Mouse (Mus musculus): ENCODE results near the gene Fam198a.

Fam198a gene

GRCm38 (mm10) chr9:121950418-121951113 is at the start of gene Fam198a:
Gene Fam198a (plus strand): TSS chr9:121950988.
- DNase-seq, result no peak

DNA sequence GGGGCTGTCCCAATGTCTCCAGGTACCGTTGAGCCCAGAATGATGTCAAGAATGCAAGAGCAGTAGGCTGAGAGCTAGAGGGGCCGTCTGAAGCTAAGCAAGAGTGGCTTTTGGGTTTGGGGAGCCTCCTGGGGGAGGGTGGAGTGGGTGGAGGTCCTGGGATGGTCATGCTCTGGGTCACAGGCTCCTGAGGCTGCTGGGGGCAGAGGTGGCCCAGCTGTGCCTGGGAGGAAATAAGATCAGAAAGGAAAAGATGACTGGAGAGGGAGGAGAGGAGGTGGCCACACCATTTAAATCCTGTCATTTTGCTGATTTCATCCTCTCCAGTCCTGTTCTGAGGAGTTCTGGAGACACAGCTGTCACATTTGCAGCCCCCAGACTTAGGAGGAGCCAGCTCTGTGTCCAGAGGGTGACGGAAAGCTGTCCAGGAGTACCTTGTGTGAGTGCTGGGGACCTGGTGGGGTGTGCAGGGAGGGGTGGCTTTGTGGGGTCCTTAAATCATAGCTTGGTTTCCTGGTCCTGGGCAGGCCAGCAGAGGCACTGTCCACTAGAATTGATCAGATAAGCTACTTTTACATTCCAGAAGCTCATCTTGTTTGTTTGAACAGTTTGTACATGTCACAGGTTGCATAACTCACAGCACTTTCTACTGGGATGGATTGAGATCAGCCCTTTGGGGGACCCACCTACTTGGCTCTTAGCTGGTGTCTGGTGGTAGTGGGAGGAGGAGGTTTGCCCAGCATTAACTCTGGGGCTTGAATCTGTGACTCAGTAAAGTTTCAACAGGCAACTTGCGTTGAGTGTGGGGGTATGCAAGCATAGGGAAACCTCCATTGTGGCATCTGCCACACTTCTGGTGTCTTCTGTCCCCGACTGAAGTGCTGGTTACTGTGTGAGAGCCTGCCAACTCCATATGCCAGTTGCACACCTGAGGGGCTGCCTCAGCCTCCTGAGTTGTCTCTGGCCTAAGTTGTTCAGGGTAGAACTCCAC is 48.8 kb upstream of the Fam198a start:
- no peak for DNase-seq

DNA sequence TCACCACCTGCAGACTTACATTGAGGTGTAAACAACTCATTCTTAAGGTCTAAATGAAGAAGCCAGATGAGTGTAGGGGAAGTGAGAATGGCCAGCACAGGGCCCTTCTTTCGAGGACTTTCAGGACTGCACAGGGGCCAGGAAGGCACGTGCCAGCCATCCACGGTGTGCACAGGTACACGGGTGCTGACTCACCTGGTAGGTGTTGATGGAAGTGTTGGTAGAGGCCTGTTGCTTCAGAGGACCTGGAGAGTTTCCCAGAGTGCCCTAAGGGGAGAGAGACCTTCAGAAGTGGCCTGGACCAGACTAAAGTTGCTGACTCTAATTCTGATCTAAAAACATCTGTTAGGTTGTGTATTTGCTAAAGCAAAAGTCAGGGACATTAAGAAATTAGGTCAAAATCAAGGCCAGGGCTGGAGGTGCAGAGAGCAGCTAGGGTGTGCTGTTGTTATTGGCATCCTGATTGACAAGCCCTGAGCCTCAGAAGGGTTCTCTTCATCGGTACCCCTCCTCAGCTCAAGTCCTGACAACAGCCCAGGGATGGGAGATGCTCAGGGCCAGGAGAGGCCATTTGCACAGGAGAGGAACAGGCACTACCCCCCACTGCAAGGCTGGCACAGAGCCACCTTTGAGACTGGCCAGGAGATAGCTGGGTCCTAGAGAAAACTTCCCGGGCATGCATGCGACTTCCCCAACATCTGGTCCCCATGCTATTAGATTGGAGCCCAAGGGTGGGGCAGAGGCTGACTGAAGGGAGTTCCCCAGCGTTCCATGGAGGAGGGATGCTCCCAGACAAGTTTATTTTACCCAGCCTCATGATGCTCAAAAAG is 47.1 kb upstream of the Fam198a start:
- no peak for DNase-seq

- DNase-seq, result no peak
These were observed 46.5 kb upstream of the Fam198a start for GRCm38 (mm10) chr9:121904319-121904718.

DNA sequence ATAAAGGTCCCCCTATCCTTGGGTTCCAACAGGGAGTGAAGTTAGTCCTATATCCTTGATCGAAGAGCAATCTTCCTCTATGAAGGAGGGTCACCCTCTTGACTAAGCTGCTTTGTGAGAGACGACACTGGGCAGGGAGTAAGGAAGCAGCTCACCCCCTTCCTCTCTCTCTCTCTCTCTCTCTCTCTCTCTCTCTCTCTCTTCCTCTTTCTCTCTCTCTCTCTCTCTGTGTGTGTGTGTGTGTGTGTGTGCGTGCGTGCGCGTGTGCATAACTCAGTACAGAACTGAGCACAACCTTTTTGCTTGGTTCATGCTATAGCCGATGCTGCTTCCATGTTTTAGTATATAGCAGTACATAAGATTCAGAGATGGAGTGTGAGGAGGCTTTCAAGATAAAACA is 45.8 kb upstream of the Fam198a start:
- no peak for DNase-seq

DNA sequence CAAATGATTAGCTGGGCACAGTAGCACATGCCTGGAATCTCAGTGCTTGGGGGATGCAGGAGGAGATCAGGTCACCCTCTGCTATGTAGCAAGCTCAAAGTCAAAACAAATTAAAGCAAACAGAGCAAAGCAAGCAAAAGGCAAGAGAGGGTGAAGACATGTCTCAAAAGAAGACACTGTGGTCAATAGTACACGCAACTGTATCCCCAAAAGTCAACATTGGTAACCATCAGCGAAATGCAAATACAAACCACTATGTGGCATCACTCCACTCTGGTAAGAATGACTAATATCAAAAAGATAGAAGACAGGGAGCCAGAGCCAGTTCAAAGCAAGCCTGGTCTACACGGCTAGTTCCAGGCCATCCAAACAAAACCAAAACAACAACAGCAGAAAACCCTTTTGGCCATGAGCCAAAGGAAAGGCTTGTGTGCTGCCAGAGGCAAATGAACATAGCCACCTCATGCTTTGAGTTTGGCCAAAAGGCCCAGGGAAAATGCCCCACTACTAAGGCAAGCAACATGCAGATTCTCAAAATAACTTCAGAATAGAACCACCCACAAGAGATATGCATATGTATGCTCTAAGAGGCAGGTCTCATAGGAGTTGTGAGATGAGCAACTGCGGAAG is 45.1 kb upstream of the Fam198a start:
- DNase-seq, result peak; percentile 38

DNA sequence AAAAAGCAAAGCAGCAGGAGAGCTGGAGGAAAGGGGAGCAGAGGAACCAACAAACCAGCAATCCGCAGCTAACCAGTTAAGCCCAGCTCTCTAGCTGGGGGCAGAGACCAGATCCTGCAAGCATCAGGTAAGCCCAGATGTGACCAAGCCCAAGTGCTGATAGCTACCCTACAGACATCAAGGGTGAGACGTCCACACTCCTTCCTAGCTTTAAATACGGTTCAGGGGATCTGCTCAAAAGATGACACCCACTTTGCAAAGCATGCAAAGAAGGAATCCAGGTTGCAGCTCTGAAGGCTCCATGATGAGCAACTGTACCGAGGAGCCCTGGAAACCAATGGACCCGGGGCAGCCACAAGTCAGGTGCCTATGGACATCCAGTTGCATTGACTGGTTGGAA is 44.3 kb upstream of the Fam198a start:
- DNase-seq, result no peak

- DNase-seq, result no peak
These were observed 43.3 kb upstream of the Fam198a start for GRCm38 (mm10) chr9:121907356-121908070.

DNA sequence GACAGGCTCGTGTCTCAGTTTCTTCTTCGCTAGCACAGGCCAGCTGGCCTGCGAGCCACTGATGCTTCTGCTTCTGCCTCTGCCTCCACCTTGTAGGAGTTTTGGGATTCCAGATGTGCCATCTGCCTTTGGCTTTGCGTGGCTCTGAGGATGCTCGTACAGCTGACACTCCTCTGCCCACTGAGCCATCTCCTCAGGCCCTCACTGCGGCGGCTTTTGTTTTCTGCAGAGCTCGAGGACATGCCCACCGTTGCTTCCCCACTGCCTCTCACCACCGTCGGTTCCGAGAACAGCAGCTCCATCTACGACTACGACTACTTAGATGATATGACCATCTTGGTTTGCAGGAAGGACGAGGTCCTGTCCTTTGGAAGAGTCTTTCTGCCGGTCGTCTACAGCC is 42.5 kb upstream of the Fam198a start:
- DNase-seq, result no peak

GRCm38 (mm10) chr9:121909635-121910034 is 41.2 kb upstream of the Fam198a start:
- DNase-seq, result no peak

GRCm38 (mm10) chr9:121911196-121911595 is 39.6 kb upstream of the Fam198a start:
- DNase-seq, result no peak

- DNase-seq, result no peak
These were observed 38.0 kb upstream of the Fam198a start for GRCm38 (mm10) chr9:121912786-121913185.

- DNase-seq, result no peak
These were observed 36.5 kb upstream of the Fam198a start for GRCm38 (mm10) chr9:121914226-121914757.

DNA sequence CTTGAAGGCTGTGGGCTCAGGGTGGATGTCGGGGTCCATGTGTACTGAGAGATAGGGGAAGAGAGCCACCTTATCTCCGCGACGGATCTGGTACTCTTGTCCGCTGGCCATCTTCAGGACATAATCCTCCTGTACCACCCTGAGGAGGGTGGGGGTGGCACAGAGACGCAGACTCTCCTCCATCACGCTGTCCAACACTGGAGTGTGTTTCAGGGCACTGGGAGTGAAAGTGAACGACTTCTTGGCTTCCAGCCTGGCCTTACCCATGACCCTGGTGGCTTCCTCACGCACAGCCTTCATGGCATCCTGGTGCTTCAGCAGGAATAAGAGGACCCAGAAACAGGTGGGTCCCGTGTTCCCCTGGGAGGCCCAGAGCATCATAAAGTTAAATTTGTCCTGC is 35.7 kb upstream of the Fam198a start:
- DNase-seq, result no peak

GRCm38 (mm10) chr9:121916102-121916501 is 34.7 kb upstream of the Fam198a start, which contains the start of gene Cyp8b1:
Gene Cyp8b1 (minus strand): TSS chr9:121916305.
- no peak for DNase-seq

GRCm38 (mm10) chr9:121919027-121919501 is 31.7 kb upstream of the Fam198a start:
- no peak for DNase-seq

DNA sequence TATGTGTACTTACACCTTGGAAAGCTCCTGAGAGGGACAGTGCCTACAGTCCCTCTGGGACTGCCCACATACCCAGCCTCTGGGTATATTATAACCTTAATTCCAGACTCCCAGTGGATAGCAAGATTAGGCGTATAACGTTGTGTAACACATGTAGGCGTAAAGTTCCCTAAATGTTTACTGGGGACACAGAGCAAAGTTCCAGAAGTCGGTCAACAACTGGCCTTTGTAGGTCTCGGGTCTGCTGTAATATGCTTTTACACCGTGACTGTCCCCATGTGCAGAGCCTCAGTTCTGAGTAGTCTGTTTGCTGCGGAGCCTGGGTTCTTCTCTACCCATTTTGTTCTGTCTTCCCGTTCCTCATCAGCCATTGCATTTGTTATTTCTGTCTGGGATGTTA is 27.3 kb upstream of the Fam198a start:
- DNase-seq, result no peak

DNA sequence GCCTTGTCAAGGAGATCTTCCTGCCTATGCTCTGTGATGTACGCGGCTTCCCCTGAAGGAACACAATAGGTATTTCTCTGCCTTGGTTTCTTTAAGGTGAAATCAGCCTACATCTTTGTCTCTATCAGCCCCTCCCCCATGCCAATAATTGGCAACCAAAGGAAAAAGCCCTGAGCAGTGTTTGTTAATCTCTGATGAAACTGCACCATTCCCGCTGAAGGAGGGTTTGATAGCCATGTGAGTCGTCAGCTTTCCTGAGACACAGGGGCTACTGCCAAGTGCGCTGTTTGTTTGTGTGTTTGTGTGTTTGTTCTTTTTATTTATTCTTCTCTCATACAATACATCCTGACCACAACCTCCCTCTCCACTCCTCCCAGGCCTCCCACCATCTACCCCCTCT is 26.9 kb upstream of the Fam198a start:
- no peak for DNase-seq

DNA sequence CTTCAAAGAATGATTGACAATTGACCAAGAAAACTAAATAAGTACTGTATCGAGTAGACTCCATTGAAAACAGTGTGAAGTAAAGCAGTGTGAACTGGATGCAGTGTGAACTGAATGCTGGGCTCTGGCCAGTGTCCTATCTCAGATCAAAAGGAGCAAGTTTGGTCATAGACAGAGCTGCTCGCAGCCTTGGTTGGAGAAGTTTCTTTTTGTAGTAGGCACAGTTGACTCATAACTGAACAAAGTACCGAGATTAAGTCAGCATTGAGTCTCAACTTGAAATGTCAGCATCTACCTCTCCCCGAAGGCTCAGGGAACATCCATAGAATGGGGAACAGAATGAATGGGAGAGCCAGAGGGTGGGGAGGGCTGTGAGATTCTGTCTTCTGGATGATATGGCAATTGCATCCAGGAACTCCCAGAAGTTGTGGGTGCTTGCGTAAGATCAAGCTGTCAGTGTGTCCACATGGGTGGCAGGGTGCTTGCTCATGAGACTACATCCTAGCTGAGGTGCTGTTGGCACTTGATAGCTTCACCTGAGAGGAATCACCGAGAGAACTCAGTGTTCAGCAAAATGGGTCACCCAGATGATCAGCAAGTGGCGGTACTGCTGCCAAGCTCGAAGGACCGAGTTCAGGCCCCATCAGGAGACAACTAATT is 25.8 kb upstream of the Fam198a start:
- no peak for DNase-seq

GRCm38 (mm10) chr9:121925959-121926358 is 24.8 kb upstream of the Fam198a start:
- DNase-seq, result no peak

Measured in right cerebral cortex, adult 18-20 months (tissue).